Mouse (Mus musculus) heart, embryonic 13.5 days (tissue): ENCODE results near the gene Slc38a2. TPM values are rescaled to one million over a fixed set of nuclear protein-coding genes. Genes with fewer than 3 reads are reported as not detected.

Experiments used
- ATAC-seq: fragments of 200-750 bp; cut with Nextera tagmentation; 2 replicates; pipeline ENCODE4 v1.8.0; 2017; ENCODE audit warnings: moderate TSS enrichment; ENCODE audit not compliant: insufficient number of reproducible peaks, low FRiP score, low TSS enrichment; ENCODE audit errors: extremely low read depth
- H3K27ac ChIP-seq: fragments of 300-500 bp; sonication (generic); replicated peaks from 2 replicates; pipeline ENCODE4 v1.5.1; 2015; ENCODE audit warnings: moderate library complexity, mild to moderate bottlenecking, inconsistent platforms
- H3K27me3 ChIP-seq: fragments of 300-500 bp; sonication (generic); replicated peaks from 2 replicates; pipeline ENCODE4 v1.6.1; 2015; ENCODE audit warnings: mild to moderate bottlenecking, inconsistent platforms
- H3K36me3 ChIP-seq: fragments of 300-500 bp; sonication (generic); 2 replicates; pipeline ENCODE4 v1.6.1; 2015; ENCODE audit warnings: mild to moderate bottlenecking, inconsistent platforms
- H3K4me1 ChIP-seq: fragments of 300-500 bp; sonication (generic); 2 replicates; pipeline ENCODE4 v1.6.1; 2015; ENCODE audit warnings: inconsistent platforms
- H3K4me2 ChIP-seq: fragments of 300-500 bp; sonication (generic); 2 replicates; pipeline ENCODE4 v1.6.1; 2015; ENCODE audit warnings: inconsistent platforms, mild to moderate bottlenecking, moderate library complexity
- H3K4me3 ChIP-seq: fragments of 300-500 bp; sonication (generic); 2 replicates; pipeline ENCODE4 v1.5.1; 2015; ENCODE audit warnings: moderate library complexity, mild to moderate bottlenecking, inconsistent platforms
- H3K9ac ChIP-seq: fragments of 300-500 bp; sonication (generic); 2 replicates; pipeline ENCODE4 v1.6.1; 2015; ENCODE audit warnings: inconsistent platforms, mild to moderate bottlenecking, moderate library complexity
- H3K9me3 ChIP-seq: fragments of 300-500 bp; sonication (generic); 2 replicates; pipeline ENCODE4 v1.6.1; 2016; ENCODE audit warnings: inconsistent platforms
- WGBS: fragments of 180-500 bp; shearing (Covaris S2); methylation state at CpG from one replicate; pipeline ENCODE4 v1.1.7; 2015; ENCODE audit warnings: mixed read lengths; 5-methylcytosine and 5-hydroxymethylcytosine counted together
- polyA plus RNA-seq: library from polyadenylated mRNA; unstranded; fragments of >200 nt; fragmentation: Nextera tagmentation; extraction: Ambion mirVana; gene quantifications from 2 replicates; pipeline ENCODE4 v1.2.1, GENCODE M21; 2015

Slc38a2 gene
- polyA plus RNA-seq, 1 experiment from 2014 or later = 115 TPM

- Histone ChIP-seq H3K36me3 (no peaks in the 10 kb centered on the region), H3K9me3 (no peaks in the 10 kb centered on the region), H3K4me1 (0 out of 2 replicates have a peak, but pooled peaks cover 7% of the 10 kb centered on the region), H3K4me3 (no peak overlapping the region), H3K4me2 (no peak overlapping the region), H3K27me3 (no peaks in the 10 kb centered on the region), H3K27ac (no peak overlapping the region), H3K9ac (no peak overlapping the region)
- no peak for ATAC-seq
- 78% methylated on average over 3 of the region's 3 CpGs for WGBS
Measured at GRCm38 (mm10) chr15:96717181-96717580, 17.7 kb upstream of the Slc38a2 start.

GRCm38 (mm10) chr15:96716371-96716770 lies 16.8 kb upstream of the Slc38a2 start:
- 0 out of 2 replicates have a peak, but pooled peaks cover 7% of the 10 kb centered on the region for H3K4me1 ChIP-seq
- H3K9ac ChIP-seq = no peak overlapping the region
- 70% methylated on average over 4 of the region's 4 CpGs for WGBS
- H3K36me3 ChIP-seq = no peaks in the 10 kb centered on the region
- no peak overlapping the region for H3K4me2 ChIP-seq
- no peak overlapping the region for H3K4me3 ChIP-seq
- no peaks in the 10 kb centered on the region for H3K27me3 ChIP-seq
- H3K9me3 ChIP-seq = no peaks in the 10 kb centered on the region
- H3K27ac ChIP-seq = no peak overlapping the region
- no peak for ATAC-seq

- no peak for ATAC-seq
Measured at GRCm38 (mm10) chr15:96715692-96716080, 16.2 kb upstream of the Slc38a2 start.

GRCm38 (mm10) chr15:96715079-96715691 lies 15.7 kb upstream of the Slc38a2 start:
- ATAC-seq = no peak
- WGBS = 92% methylated on average over 9 of the region's 9 CpGs

More at GRCm38 (mm10) chr15:96715692-96716080, 16.2 kb upstream of the Slc38a2 start:
- no peak overlapping the region for H3K9ac ChIP-seq
- 87% methylated on average over 7 of the region's 7 CpGs for WGBS
- no peaks in the 10 kb centered on the region for H3K27me3 ChIP-seq
- H3K4me3 ChIP-seq = no peak overlapping the region
- no peak overlapping the region for H3K4me2 ChIP-seq
- H3K27ac ChIP-seq = no peak overlapping the region
- no peaks in the 10 kb centered on the region for H3K9me3 ChIP-seq
- peaks cover 11% of the 10 kb centered on the region for H3K4me1 ChIP-seq
- H3K36me3 ChIP-seq = no peaks in the 10 kb centered on the region

DNA sequence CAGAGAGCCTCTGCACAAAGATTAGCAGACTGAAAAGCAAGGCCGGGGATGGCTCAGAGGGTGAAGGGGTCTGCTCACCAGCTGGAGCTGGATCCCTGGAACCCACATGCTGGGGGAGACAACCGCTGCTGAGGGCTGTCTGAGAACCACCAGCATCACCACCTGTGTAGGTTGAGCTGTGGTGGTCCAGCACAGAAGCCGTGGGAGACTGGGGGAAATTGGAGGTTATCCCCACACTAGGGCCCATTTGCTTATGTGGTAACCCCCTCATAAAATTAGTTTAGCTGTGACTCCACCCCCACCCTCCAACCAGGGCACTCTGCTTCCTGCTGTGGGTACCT lies 15.1 kb upstream of the Slc38a2 start:
- Histone ChIP-seq H3K27me3 (no peaks in the 10 kb centered on the region), H3K36me3 (no peaks in the 10 kb centered on the region), H3K4me2 (no peak overlapping the region), H3K4me1 (peaks cover 16% of the 10 kb centered on the region), H3K4me3 (no peak overlapping the region), H3K9me3 (no peaks in the 10 kb centered on the region), H3K27ac (no peak overlapping the region), H3K9ac (no peak overlapping the region)
- ATAC-seq = no peak
- WGBS = 77% methylated on average over 3 of the region's 3 CpGs

More at GRCm38 (mm10) chr15:96715079-96715691, 15.7 kb upstream of the Slc38a2 start:
- Histone ChIP-seq H3K9me3 (no peaks in the 10 kb centered on the region), H3K9ac (no peak overlapping the region), H3K36me3 (no peaks in the 10 kb centered on the region), H3K27ac (no peak overlapping the region), H3K4me1 (peaks cover 16% of the 10 kb centered on the region), H3K4me2 (no peak overlapping the region), H3K27me3 (no peaks in the 10 kb centered on the region), H3K4me3 (no peak overlapping the region)

- Histone ChIP-seq H3K4me1 (peaks cover 19% of the 10 kb centered on the region), H3K36me3 (no peaks in the 10 kb centered on the region), H3K9me3 (no peaks in the 10 kb centered on the region), H3K4me3 (no peak overlapping the region), H3K9ac (no peak overlapping the region), H3K27me3 (no peaks in the 10 kb centered on the region), H3K4me2 (no peak overlapping the region), H3K27ac (no peak overlapping the region)
- ATAC-seq = no peak
- WGBS = 78% methylated on average over 7 of the region's 7 CpGs
Measured at GRCm38 (mm10) chr15:96713758-96714675, 14.5 kb upstream of the Slc38a2 start.

- peaks cover 25% of the 10 kb centered on the region for H3K4me1 ChIP-seq
- no peak for ATAC-seq
- WGBS = 95% methylated on average over 5 of the region's 5 CpGs
- H3K9me3 ChIP-seq = no peaks in the 10 kb centered on the region
- H3K27me3 ChIP-seq = no peaks in the 10 kb centered on the region
- no peak overlapping the region for H3K4me2 ChIP-seq
- H3K9ac ChIP-seq = no peak overlapping the region
- no peaks in the 10 kb centered on the region for H3K36me3 ChIP-seq
- no peak overlapping the region for H3K27ac ChIP-seq
- no peak overlapping the region for H3K4me3 ChIP-seq
Measured at GRCm38 (mm10) chr15:96712338-96712737, 12.8 kb upstream of the Slc38a2 start.

GRCm38 (mm10) chr15:96711664-96712063 lies 12.1 kb upstream of the Slc38a2 start:
- Histone ChIP-seq H3K9ac (no peak overlapping the region), H3K4me2 (no peak overlapping the region), H3K4me1 (peaks cover 23% of the 10 kb centered on the region), H3K36me3 (no peaks in the 10 kb centered on the region), H3K9me3 (no peaks in the 10 kb centered on the region), H3K4me3 (no peak overlapping the region), H3K27ac (no peak overlapping the region), H3K27me3 (no peaks in the 10 kb centered on the region)
- 87% methylated on average over 11 of the region's 11 CpGs for WGBS
- no peak for ATAC-seq

DNA sequence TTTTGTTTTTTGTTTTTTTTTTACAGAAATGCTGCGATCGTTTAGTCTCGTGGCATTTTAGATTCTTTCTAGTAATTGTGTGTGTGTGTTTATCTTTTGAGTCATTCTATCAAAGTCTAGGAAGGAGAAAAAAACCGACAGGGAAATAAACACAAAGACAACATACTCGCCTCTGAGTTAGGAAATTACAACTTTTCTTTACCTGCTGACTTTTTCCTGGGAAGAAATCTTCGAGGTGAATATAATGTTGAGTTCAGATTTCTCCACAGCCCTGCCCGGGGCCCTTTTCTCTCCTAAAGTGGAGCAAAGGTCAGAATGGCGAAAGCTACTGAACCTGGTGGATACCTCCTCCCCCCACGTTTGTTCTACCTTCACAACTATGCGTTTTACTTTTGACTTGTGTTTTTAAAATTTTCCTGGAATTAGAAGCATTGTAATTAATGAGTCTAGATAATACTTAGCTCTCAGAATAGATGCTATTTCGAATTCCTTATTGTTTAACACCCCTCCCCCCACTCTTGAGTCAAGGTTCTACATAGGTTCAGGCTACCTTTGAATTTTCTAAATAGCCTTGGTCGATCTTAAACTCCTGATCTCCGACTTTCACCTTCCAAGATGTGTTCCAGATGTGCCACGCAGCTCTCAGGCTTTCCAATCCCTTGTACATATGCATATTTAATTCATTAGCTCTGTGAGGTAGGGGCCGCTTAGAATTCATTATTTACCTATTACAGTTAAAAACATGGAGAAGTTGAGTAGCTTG lies 11.0 kb upstream of the Slc38a2 start:
- no peaks in the 10 kb centered on the region for H3K36me3 ChIP-seq
- peaks cover 19% of the 10 kb centered on the region for H3K4me1 ChIP-seq
- peak overlapping the region; percentile 80 for H3K4me2 ChIP-seq
- ATAC-seq = no peak
- H3K27ac ChIP-seq = peak overlapping the region; percentile 97
- 41% methylated on average over 15 of the region's 15 CpGs for WGBS
- no peaks in the 10 kb centered on the region for H3K27me3 ChIP-seq
- H3K9me3 ChIP-seq = no peaks in the 10 kb centered on the region
- H3K9ac ChIP-seq = peak overlapping the region; percentile 95
- peak overlapping the region; percentile 58 for H3K4me3 ChIP-seq

- Histone ChIP-seq H3K4me2 (peak overlapping the region; percentile 80), H3K9me3 (no peaks in the 10 kb centered on the region), H3K27ac (peak overlapping the region; percentile 97), H3K4me1 (peaks cover 19% of the 10 kb centered on the region), H3K4me3 (peak overlapping the region; percentile 58), H3K9ac (peak overlapping the region; percentile 95), H3K27me3 (no peaks in the 10 kb centered on the region), H3K36me3 (no peaks in the 10 kb centered on the region)
- 2% methylated on average over 79 of the region's 80 CpGs for WGBS
- peak; percentile 92 for ATAC-seq
Measured at GRCm38 (mm10) chr15:96709491-96710351, 10.2 kb upstream of the Slc38a2 start.
